Mouse (Mus musculus) layer of hippocampus, adult 8-10 months (tissue): ENCODE data around the gene Chit1. TPM values are rescaled to one million over a fixed set of nuclear protein-coding genes. Genes with fewer than 3 reads are reported as not detected.

Source experiments
- DNase-seq, 2 experiments: peaks; one replicate each; pipeline ENCODE4 v3.0.0; 2022; ENCODE audit warnings: low spot score in 2 of 2
- total RNA-seq, 4 experiments: library from RNA; stranded (reverse); gene quantifications; 2 replicates each; pipeline ENCODE4 v1.2.4; 2022

Chit1 gene
- under 1 TPM in 1 of 4 experiments, not detected in 3; 0.32 TPM for total RNA-seq

- DNase-seq = no peak
Measured at GRCm38 (mm10) chr1:134110979-134111378, at the start of gene Chit1. Gene Chit1, plus strand, starts transcription at chr1:134111242.

GRCm38 (mm10) chr1:134061915-134062314 is 49.1 kb upstream of the Chit1 start:
- DNase-seq = no peak

GRCm38 (mm10) chr1:134062411-134063085 is 48.5 kb upstream of the Chit1 start:
- peak in 1 of 2 experiments; percentile 42 for DNase-seq

GRCm38 (mm10) chr1:134063086-134063772 is 47.8 kb upstream of the Chit1 start:
- peak; percentile 58 to 59 for DNase-seq

- peak in 1 of 2 experiments; percentile 24 for DNase-seq
Measured at GRCm38 (mm10) chr1:134063773-134064125, 47.3 kb upstream of the Chit1 start.

GRCm38 (mm10) chr1:134064296-134064831 is 46.7 kb upstream of the Chit1 start:
- no peak for DNase-seq

- no peak for DNase-seq
Measured at GRCm38 (mm10) chr1:134065241-134065809, 45.7 kb upstream of the Chit1 start.

GRCm38 (mm10) chr1:134066554-134066953 is 44.5 kb upstream of the Chit1 start:
- DNase-seq = no peak

- DNase-seq = no peak
Measured at GRCm38 (mm10) chr1:134067143-134067619, 43.9 kb upstream of the Chit1 start.

- no peak for DNase-seq
Measured at GRCm38 (mm10) chr1:134070099-134070669, 40.9 kb upstream of the Chit1 start.

GRCm38 (mm10) chr1:134071411-134072018 is 39.5 kb upstream of the Chit1 start:
- DNase-seq = no peak

- DNase-seq = no peak
Measured at GRCm38 (mm10) chr1:134073061-134073564, 37.9 kb upstream of the Chit1 start.

- DNase-seq = no peak
Measured at GRCm38 (mm10) chr1:134073658-134074057, 37.4 kb upstream of the Chit1 start.

- DNase-seq = no peak
Measured at GRCm38 (mm10) chr1:134074184-134074583, 36.9 kb upstream of the Chit1 start.

GRCm38 (mm10) chr1:134074606-134075005 is 36.4 kb upstream of the Chit1 start:
- DNase-seq = no peak

- no peak for DNase-seq
Measured at GRCm38 (mm10) chr1:134075532-134075931, 35.5 kb upstream of the Chit1 start.

GRCm38 (mm10) chr1:134076789-134077188 is 34.3 kb upstream of the Chit1 start:
- DNase-seq = no peak

- DNase-seq = no peak
Measured at GRCm38 (mm10) chr1:134077389-134078060, 33.5 kb upstream of the Chit1 start.

GRCm38 (mm10) chr1:134078061-134078795 is 32.8 kb upstream of the Chit1 start:
- peak in 1 of 2 experiments; percentile 51 for DNase-seq
